Mouse (Mus musculus): ENCODE results near the gene Tyw1. TPM values are rescaled to one million over a fixed set of nuclear protein-coding genes. Genes with fewer than 3 reads are reported as not detected.

The Tyw1 gene
- polyA plus RNA-seq, 1 experiment from 2014 or later: 23.4 TPM

GRCm38 (mm10) chr5:130355223-130355622 is 99.8 kb downstream of the Tyw1 start:
- Histone ChIP-seq H3K36me3 (no peaks in the 10 kb centered on the region), H3K27ac (no peak overlapping the region), H3K4me3 (replicated peaks) (no peak overlapping the region), H3K27me3 (replicated peaks) (no peaks in the 10 kb centered on the region), H3K9ac (no peak overlapping the region), H3K4me1 (no peaks in the 10 kb centered on the region), H3K9me3 (no peaks in the 10 kb centered on the region), H3K4me2 (no peak overlapping the region)
- 52% methylated on average over 7 of the region's 7 CpGs for WGBS
- no peak for ATAC-seq (ENCODE audit: insufficient read depth, low FRiP score, low read depth)

- Histone ChIP-seq H3K4me2 (no peak overlapping the region), H3K4me1 (no peaks in the 10 kb centered on the region), H3K27ac (no peak overlapping the region), H3K9me3 (no peaks in the 10 kb centered on the region), H3K36me3 (no peaks in the 10 kb centered on the region), H3K4me3 (replicated peaks) (no peak overlapping the region), H3K9ac (no peak overlapping the region), H3K27me3 (replicated peaks) (no peaks in the 10 kb centered on the region)
- no peak for ATAC-seq (ENCODE audit: insufficient read depth, low FRiP score, low read depth)
- 71% methylated on average over 4 of the region's 4 CpGs for WGBS
Measured at GRCm38 (mm10) chr5:130363111-130363510, 107.7 kb downstream of the Tyw1 start.

GRCm38 (mm10) chr5:130363773-130364172 is 108.4 kb downstream of the Tyw1 start:
- H3K9me3 ChIP-seq: no peaks in the 10 kb centered on the region
- WGBS: 29% methylated on average over 3 of the region's 3 CpGs
- no peak overlapping the region for H3K9ac ChIP-seq
- H3K27me3 ChIP-seq (replicated peaks): no peaks in the 10 kb centered on the region
- ATAC-seq (ENCODE audit: insufficient read depth, low FRiP score, low read depth): no peak
- no peak overlapping the region for H3K4me2 ChIP-seq
- H3K4me3 ChIP-seq (replicated peaks): no peak overlapping the region
- no peaks in the 10 kb centered on the region for H3K4me1 ChIP-seq
- H3K36me3 ChIP-seq: no peaks in the 10 kb centered on the region
- H3K27ac ChIP-seq: no peak overlapping the region

GRCm38 (mm10) chr5:130368236-130368635 is 112.8 kb downstream of the Tyw1 start:
- H3K4me2 ChIP-seq: no peak overlapping the region
- no peaks in the 10 kb centered on the region for H3K36me3 ChIP-seq
- no peaks in the 10 kb centered on the region for H3K4me1 ChIP-seq
- no peak overlapping the region for H3K4me3 ChIP-seq (replicated peaks)
- 77% methylated on average over 6 of the region's 6 CpGs for WGBS
- H3K9me3 ChIP-seq: no peaks in the 10 kb centered on the region
- H3K27me3 ChIP-seq (replicated peaks): no peaks in the 10 kb centered on the region
- H3K9ac ChIP-seq: no peak overlapping the region
- no peak for ATAC-seq (ENCODE audit: insufficient read depth, low FRiP score, low read depth)
- H3K27ac ChIP-seq: no peak overlapping the region

- Histone ChIP-seq H3K9ac (no peak within 1 kb of the TSS), H3K36me3 (no peaks in the 10 kb centered on the region), H3K4me1 (no peaks in the 10 kb centered on the region), H3K4me2 (no peak within 1 kb of the TSS), H3K27me3 (replicated peaks) (no peaks in the 10 kb centered on the region), H3K9me3 (no peaks in the 10 kb centered on the region), H3K4me3 (replicated peaks) (no peak within 1 kb of the TSS), H3K27ac (no peak within 1 kb of the TSS)
- no peak for ATAC-seq (ENCODE audit: insufficient read depth, low FRiP score, low read depth)
- WGBS: 63% methylated on average over 11 of the region's 11 CpGs
Measured at GRCm38 (mm10) chr5:130369237-130369636, 113.8 kb downstream of the Tyw1 start, which contains the start of gene Caln1. TSS of gene Caln1 (plus strand) at chr5:130369455.

GRCm38 (mm10) chr5:130375411-130375810 is 120.0 kb downstream of the Tyw1 start:
- H3K36me3 ChIP-seq: no peaks in the 10 kb centered on the region
- H3K9me3 ChIP-seq: no peaks in the 10 kb centered on the region
- no peak overlapping the region for H3K27ac ChIP-seq
- no peak overlapping the region for H3K4me3 ChIP-seq (replicated peaks)
- ATAC-seq (ENCODE audit: insufficient read depth, low FRiP score, low read depth): no peak
- 96% methylated on average over 3 of the region's 3 CpGs for WGBS
- no peaks in the 10 kb centered on the region for H3K4me1 ChIP-seq
- H3K27me3 ChIP-seq (replicated peaks): no peaks in the 10 kb centered on the region
- H3K4me2 ChIP-seq: no peak overlapping the region
- H3K9ac ChIP-seq: no peak overlapping the region

GRCm38 (mm10) chr5:130384222-130384912 is 128.9 kb downstream of the Tyw1 start, which contains the start of gene A330070K13Rik:
TSS of gene A330070K13Rik (minus strand) at chr5:130384631.
- Histone ChIP-seq H3K27ac (no peak within 1 kb of the TSS), H3K9me3 (no peaks in the 10 kb centered on the region), H3K9ac (no peak within 1 kb of the TSS), H3K4me1 (no peaks in the 10 kb centered on the region), H3K36me3 (no peaks in the 10 kb centered on the region), H3K4me2 (peak within 1 kb of the TSS; percentile 6; the same call in 1 of the 2 replicates), H3K27me3 (replicated peaks) (no peaks in the 10 kb centered on the region), H3K4me3 (replicated peaks) (no peak within 1 kb of the TSS)
- ATAC-seq (ENCODE audit: insufficient read depth, low FRiP score, low read depth): no peak
- WGBS: 14% methylated on average over 13 of the region's 13 CpGs

- no peak overlapping the region for H3K9ac ChIP-seq
- no peak overlapping the region for H3K4me2 ChIP-seq
- no peaks in the 10 kb centered on the region for H3K4me1 ChIP-seq
- no peaks in the 10 kb centered on the region for H3K36me3 ChIP-seq
- H3K27me3 ChIP-seq (replicated peaks): no peaks in the 10 kb centered on the region
- no peaks in the 10 kb centered on the region for H3K9me3 ChIP-seq
- 63% methylated on average over 7 of the region's 7 CpGs for WGBS
- no peak for ATAC-seq (ENCODE audit: insufficient read depth, low FRiP score, low read depth)
- no peak overlapping the region for H3K4me3 ChIP-seq (replicated peaks)
- no peak overlapping the region for H3K27ac ChIP-seq
Measured at GRCm38 (mm10) chr5:130386418-130386817, 131.0 kb downstream of the Tyw1 start.

Other genes starting within 250 kb of the Tyw1 start
- 49.1 and 50.1 TPM in 2 replicates for gene Asl, start 226.4 kb upstream of the Tyw1 start, polyA plus RNA-seq (2015; fragmentation: Nextera tagmentation; extraction: Ambion mirVana)
- 31.6 and 33.1 TPM in 2 replicates for gene Crcp, start 226.3 kb upstream of the Tyw1 start, polyA plus RNA-seq (2015; fragmentation: Nextera tagmentation; extraction: Ambion mirVana)
- 70.1 and 77.3 TPM in 2 replicates for gene Tpst1, start 182.3 kb upstream of the Tyw1 start, polyA plus RNA-seq (2015; fragmentation: Nextera tagmentation; extraction: Ambion mirVana)
- 4.8 and 5.4 TPM in 2 replicates for gene Kctd7, start 110.8 kb upstream of the Tyw1 start, polyA plus RNA-seq (2015; fragmentation: Nextera tagmentation; extraction: Ambion mirVana)
- gene Rabgef1, start 83.8 kb upstream of the Tyw1 start, polyA plus RNA-seq (2015; fragmentation: Nextera tagmentation; extraction: Ambion mirVana): 26.6 and 29.2 TPM in 2 replicates
- 37.3 and 43.1 TPM in 2 replicates for gene Tmem248, start 38.5 kb upstream of the Tyw1 start, polyA plus RNA-seq (2015; fragmentation: Nextera tagmentation; extraction: Ambion mirVana)
- gene Sbds, start 89 bp upstream of the Tyw1 start, polyA plus RNA-seq (2015; fragmentation: Nextera tagmentation; extraction: Ambion mirVana): 69.4 and 70.7 TPM in 2 replicates
- gene Caln1, start 113.8 kb downstream of the Tyw1 start, polyA plus RNA-seq (2015; fragmentation: Nextera tagmentation; extraction: Ambion mirVana): 0.05 and 0.06 TPM in 2 replicates
- not detected in 2 replicates for gene A330070K13Rik, start 129.0 kb downstream of the Tyw1 start, polyA plus RNA-seq (2015; fragmentation: Nextera tagmentation; extraction: Ambion mirVana)